Comparison of ENCODE assay signal across 22 mouse cellular contexts in genomic region chr19:40255561-40255960, GRCm38 (mm10). TPM values are rescaled to one million over a fixed set of nuclear protein-coding genes. Genes with fewer than 3 reads are reported as not detected.
A peak's percentile ranks its signal among the peaks of the same experiment; 100 is the strongest.
DNase-seq lines count a peak whose midpoint lies in the region; TF ChIP-seq lines count a peak whose summit lies in the region.
"Had no signal": no experiment of that assay in that cellular context is flagged by ENCODE, and none has a peak within 500 bp of the region (broad histone marks: within the 10 kb centered on the region; RNA-seq: fewer than 3 reads in every experiment).

No protein-coding gene starts in this region.

- H3K4me3 ChIP-seq in heart, adult 2 months, result no peak overlapping the region
- no peak overlapping the region for H3K4me3 ChIP-seq in myocyte
- H3K4me3 ChIP-seq: forebrain, embryonic 10.5 days; heart, embryonic 12.5 days had no signal

- H3K27ac ChIP-seq in heart, adult 2 months, result no peak overlapping the region
- H3K27ac ChIP-seq: forebrain, embryonic 10.5 days; hindbrain, embryonic 14.5 days; hindbrain, postnatal 0 days had no signal

- peaks cover 16% of the 10 kb centered on the region for H3K4me1 ChIP-seq in heart, adult 2 months (ENCODE audit: control insufficient read depth, insufficient read depth, low read length)

- TF ChIP-seq EP300 in heart, adult 2 months (IDR thresholded peaks at IDR 0.05; ENCODE audit: insufficient read depth, low read depth, low read length), result no peak

- H3K36me3 ChIP-seq in heart, adult 2 months (ENCODE audit: control insufficient read depth, insufficient read depth, low read length), result peaks cover 7% of the 10 kb centered on the region
- H3K36me3 ChIP-seq in myocyte (ENCODE audit: control insufficient read depth, insufficient read depth), result peaks cover 11% of the 10 kb centered on the region
- H3K36me3 ChIP-seq: forebrain, embryonic 10.5 days had no signal

- peak; percentile 9 for DNase-seq in heart, adult 11 months
- DNase-seq in heart, adult 2 months, result no peak
- DNase-seq in 3T3-L1 (ENCODE audit: low read depth, low spot score), result peak; percentile 76
- peak; percentile 60 for DNase-seq in NIH3T3 (ENCODE audit: low read depth)
- DNase-seq in embryo, embryonic 9.5 days (ENCODE audit: extremely low spot score), result no peak
- no peak for DNase-seq in adrenal gland, adult (ENCODE audit: inconsistent age in 2 of 2, low spot score in 1 of 2)
- no peak for DNase-seq in adrenal gland, adult 18-20 months (ENCODE audit: low spot score in 2 of 2)
- DNase-seq: adrenal gland, postnatal 10 days; adrenal gland, postnatal 36 days; cerebellum, adult 18-20 months; cerebellum, adult 9-10 months; cerebellum, postnatal 14 days; forebrain, postnatal 0 days; gastrocnemius, postnatal 25 days; heart, postnatal 36 days; kidney, adult 18-20 months had no signal

- TF ChIP-seq POLR2A in heart, adult 2 months (IDR thresholded peaks at IDR 0.05; ENCODE audit: insufficient read depth, low read depth, low read length), result no peak
- TF ChIP-seq POLR2A in myocyte (IDR thresholded peaks at IDR 0.05; ENCODE audit: insufficient read length, low read depth), result no peak

- no peak for TF ChIP-seq CTCF in heart, adult 2 months (IDR thresholded peaks at IDR 0.05)

- H3K27me3 ChIP-seq in heart, adult 2 months (ENCODE audit: control insufficient read depth, insufficient read depth, low read length), result no peaks in the 10 kb centered on the region
- H3K27me3 ChIP-seq in myocyte (ENCODE audit: control insufficient read depth, insufficient read depth, insufficient read length), result no peaks in the 10 kb centered on the region
- H3K27me3 ChIP-seq: heart, embryonic 12.5 days; Patski had no signal

- no peaks in the 10 kb centered on the region for H3K79me2 ChIP-seq in heart, adult 2 months (replicated peaks; ENCODE audit: control insufficient read depth, insufficient read depth, low read length)
- H3K79me2 ChIP-seq in myocyte (ENCODE audit: control insufficient read depth, insufficient read depth), result peaks cover 33% of the 10 kb centered on the region

- peak overlapping the region; percentile 80 for H3K4me2 ChIP-seq in myocyte (ENCODE audit: low read depth)
- H3K4me2 ChIP-seq: heart, embryonic 12.5 days; hindbrain, embryonic 14.5 days had no signal

- WGBS in heart, adult 2 months, result 23% methylated on average over 1 of the region's 1 CpGs

- no peak overlapping the region for H3K9ac ChIP-seq in heart, adult 2 months (ENCODE audit: low read depth, low read length)
- H3K9ac ChIP-seq: forebrain, postnatal 0 days; heart, embryonic 12.5 days; hindbrain, embryonic 14.5 days had no signal

- no peak overlapping the region for H3ac ChIP-seq in myocyte (ENCODE audit: control insufficient read depth, insufficient read length)

- intact Hi-C loops in heart, adult 2 months (cut with DNase I), result no loop called here

TF ChIP-seq in myocyte, 11 proteins besides CTCF, POLR2A, EP300 and RAD21:
- no peak for TF ChIP-seq MYOD1 (IDR thresholded peaks at IDR 0.05; ENCODE audit: control insufficient read depth in 1 of 3, insufficient read length in 2 of 3, low read depth in 2 of 3)
- TF ChIP-seq USF1 (IDR thresholded peaks at IDR 0.05; ENCODE audit: low read depth), result no peak
- no peak for TF ChIP-seq TCF3 (IDR thresholded peaks at IDR 0.05; ENCODE audit: insufficient read length, low read depth)
- no peak for TF ChIP-seq MYOG (IDR thresholded peaks at IDR 0.05; ENCODE audit: control insufficient read depth in 1 of 3, insufficient read depth in 1 of 3, insufficient read length in 2 of 3, low read depth in 2 of 3)
- TF ChIP-seq SRF (IDR thresholded peaks at IDR 0.05; ENCODE audit: control insufficient read depth, insufficient read length, low read depth), result no peak
- TF ChIP-seq MAX (IDR thresholded peaks at IDR 0.05; ENCODE audit: low read depth), result no peak
- TF ChIP-seq CEBPB (IDR thresholded peaks at IDR 0.05; ENCODE audit: insufficient read depth, poor library complexity, severe bottlenecking), result no peak
- no peak for TF ChIP-seq POLR2AphosphoS2 (IDR thresholded peaks at IDR 0.05; ENCODE audit: insufficient read length, low read depth)
- no peak for TF ChIP-seq TCF12 (IDR thresholded peaks at IDR 0.05; ENCODE audit: insufficient read depth, poor library complexity, severe bottlenecking)
- no peak for TF ChIP-seq E2F4 (IDR thresholded peaks at IDR 0.05; ENCODE audit: insufficient read depth)
- TF ChIP-seq REST (IDR thresholded peaks at IDR 0.05; ENCODE audit: insufficient read depth, insufficient read length), result no peak

RNA-seq across cellular contexts. Expression of gene Pdlim1, which starts 16.1 kb away (rescaled TPM):
- total RNA-seq in heart, adult 2 months (2021), result 100 to 1,000 TPM; 137 to 139 TPM
- 116 and 125 TPM in 2 replicates for polyA plus RNA-seq in heart, adult 2 months (2012; rRNA removed)
- 161 TPM for polyA plus RNA-seq in myocyte (2012; fragmentation: generic; extraction: Trizol)
- 10 to 100 TPM; 19.0 to 22.4 TPM for total RNA-seq in adrenal gland, adult 18-20 months (2021)

Comparison
In these comparisons a context has a peak if more than half of its experiments do, and no peak if none do; other contexts are left out.
1. DNase-seq: peak in heart, adult 11 months (single experiment), 3T3-L1 (single experiment) and NIH3T3 (single experiment); none in heart, adult 2 months (0 of 2), embryo, embryonic 9.5 days (single experiment), adrenal gland, adult (0 of 2) and adrenal gland, adult 18-20 months (0 of 2).
2. RNA of gene Pdlim1, which starts 16.1 kb away (total RNA-seq): 137 to 139 TPM in heart, adult 2 months; 19.0 to 22.4 TPM in adrenal gland, adult 18-20 months; every median in the first group is over 4 times any median in the second.